Mouse (Mus musculus) hindbrain, embryonic 13.5 days (tissue): ENCODE results near the gene Tmem184a. TPM values are rescaled to one million over a fixed set of nuclear protein-coding genes. Genes with fewer than 3 reads are reported as not detected.

Source experiments
- microRNA-seq: library from miRNA; unstranded; fragments of <30 nt; microRNA quantifications from one replicate; pipeline ENCODE4, GENCODE M21; 2016
- polyA plus RNA-seq: library from polyadenylated mRNA; unstranded; fragments of >200 nt; fragmentation: Nextera tagmentation; extraction: Ambion mirVana; gene quantifications from 2 replicates; pipeline ENCODE4 v1.2.1, GENCODE M21; 2015

Gene Tmem184a
- polyA plus RNA-seq, 1 experiment from 2014 or later = 0.12 TPM

Small RNA genes lying within 50 kb of the gene (microRNA-seq; reads per million reads assigned to microRNA genes)
- gene Mir7037 = not detected

Other genes starting within 250 kb of the Tmem184a start
- 8.1 TPM in 2 replicates for gene Micall2, start 83.6 kb downstream of the Tmem184a start, polyA plus RNA-seq
- 24.7 and 27.3 TPM in 2 replicates for gene Ints1, start 44.2 kb downstream of the Tmem184a start, polyA plus RNA-seq
- gene Mafk, start 28.4 kb downstream of the Tmem184a start, polyA plus RNA-seq = 13.2 and 13.4 TPM in 2 replicates
- not detected in 2 replicates for gene Gm26938, start 6.5 kb upstream of the Tmem184a start, polyA plus RNA-seq
- 73.5 and 78.7 TPM in 2 replicates for gene Psmg3, start 7.0 kb upstream of the Tmem184a start, polyA plus RNA-seq
- 1.3 and 1.4 TPM in 2 replicates for gene Elfn1, start 88.0 kb upstream of the Tmem184a start, polyA plus RNA-seq